Mouse (Mus musculus) layer of hippocampus, postnatal 36 days (tissue): ENCODE measurements at regions not wholly inside any gene's neighbourhood (a gene's known extent, or its start where the extent isn't known, plus 50 kb on each side); places are given as distances from the start of the nearest gene placed in this dataset.

Experiments
- DNase-seq, 2 experiments: peaks; one replicate each; pipeline ENCODE4 v3.0.0; 2022

DNA sequence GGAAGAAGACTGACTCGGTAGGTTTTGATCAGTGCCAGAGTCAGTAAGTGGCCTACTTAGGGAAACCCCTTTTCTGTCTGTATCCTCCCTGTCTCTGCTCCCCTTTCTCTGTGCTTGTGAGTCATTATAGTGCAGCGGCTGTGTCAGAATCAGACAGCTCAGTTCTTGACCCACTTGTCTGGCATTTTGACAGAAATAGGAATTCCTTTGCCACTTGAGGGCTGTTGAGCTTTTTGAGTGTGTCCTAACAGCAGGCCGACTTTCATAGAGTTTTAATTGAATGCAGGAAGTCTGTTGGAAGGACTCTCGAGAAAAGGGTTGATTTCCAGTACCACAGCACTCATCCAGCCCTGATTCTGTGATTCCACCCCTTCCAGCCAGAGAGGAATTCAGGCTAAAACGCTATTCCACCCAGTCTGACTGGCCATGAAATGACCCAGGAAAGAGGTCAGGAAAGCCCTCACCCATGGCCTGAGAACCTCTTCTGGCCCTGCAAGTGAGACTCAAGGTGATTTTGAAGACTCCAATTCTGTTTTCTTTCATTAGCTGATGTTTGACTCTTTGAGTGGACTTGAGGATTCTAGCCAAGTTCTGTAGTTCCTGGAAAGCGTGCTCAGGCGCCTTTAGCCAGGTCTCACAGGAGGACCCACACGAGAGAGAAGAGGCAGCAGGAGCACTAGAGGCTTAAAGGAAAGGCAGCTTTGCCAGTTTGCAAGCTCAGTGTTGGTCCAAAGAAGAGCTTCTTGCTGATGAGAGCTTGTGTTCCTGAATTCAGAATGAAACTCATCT lies 95.6 kb upstream of the Opcml start:
- DNase-seq: no peak

DNA sequence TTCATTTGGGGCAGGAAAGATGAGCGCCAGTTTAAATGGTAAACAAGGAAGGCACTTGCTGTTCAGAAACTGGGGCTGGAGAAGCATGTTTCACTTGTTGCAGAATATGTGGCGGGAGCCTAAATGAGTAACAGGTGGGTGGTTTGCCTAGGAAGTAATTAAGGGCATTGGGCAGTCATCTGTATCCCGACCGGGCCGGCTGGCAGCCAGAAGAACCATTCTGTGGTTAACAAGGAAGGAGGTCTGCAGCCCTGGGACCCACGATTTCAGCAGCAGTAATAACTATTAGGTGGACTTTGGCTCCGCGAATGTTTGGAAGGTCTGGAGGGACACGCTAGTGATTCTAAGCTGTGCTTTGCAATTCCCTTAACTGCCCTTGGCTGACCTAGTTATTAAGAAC lies 89.0 kb upstream of the Opcml start:
- DNase-seq: no peak

DNA sequence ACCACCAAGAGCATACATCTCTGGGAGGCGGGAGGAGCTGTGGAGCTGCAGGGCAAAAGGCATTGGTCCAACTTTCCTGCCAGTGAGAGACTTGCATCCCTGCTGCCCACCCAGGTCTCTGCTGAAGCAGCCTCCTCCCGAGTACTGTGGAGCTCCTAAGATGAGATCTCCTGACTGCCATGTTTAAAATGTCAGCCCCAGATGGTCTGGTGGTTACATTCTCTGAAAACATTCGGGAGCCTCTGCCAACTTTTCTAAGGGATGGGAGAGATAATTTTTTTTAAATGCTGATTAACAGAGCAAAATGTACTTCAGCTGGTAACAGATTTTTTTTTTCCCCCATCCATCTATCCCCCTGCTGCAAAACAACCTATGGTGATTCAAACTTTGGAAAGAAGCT lies 88.4 kb upstream of the Opcml start:
- DNase-seq: peak; percentile 22 to 41

DNA sequence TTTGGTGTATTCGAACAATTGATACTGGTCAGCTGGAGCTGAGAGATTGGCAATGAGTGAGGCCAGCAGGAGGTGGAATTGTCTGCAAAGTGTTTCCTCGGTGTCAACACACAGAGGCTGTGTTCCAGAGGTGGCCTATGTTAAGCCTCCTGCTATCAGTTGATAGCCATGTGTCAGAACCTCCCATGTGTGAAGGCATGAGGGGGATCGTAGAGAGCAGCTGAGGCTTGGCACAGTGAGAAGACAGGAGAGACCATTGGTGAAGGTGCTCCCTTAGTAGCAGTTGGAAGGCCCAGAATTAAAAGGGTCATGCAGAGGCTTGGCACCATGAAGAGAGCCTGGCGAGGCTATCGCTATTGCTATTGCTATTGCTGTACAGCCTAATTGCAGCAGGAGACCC lies 86.6 kb upstream of the Opcml start:
- no peak for DNase-seq

DNA sequence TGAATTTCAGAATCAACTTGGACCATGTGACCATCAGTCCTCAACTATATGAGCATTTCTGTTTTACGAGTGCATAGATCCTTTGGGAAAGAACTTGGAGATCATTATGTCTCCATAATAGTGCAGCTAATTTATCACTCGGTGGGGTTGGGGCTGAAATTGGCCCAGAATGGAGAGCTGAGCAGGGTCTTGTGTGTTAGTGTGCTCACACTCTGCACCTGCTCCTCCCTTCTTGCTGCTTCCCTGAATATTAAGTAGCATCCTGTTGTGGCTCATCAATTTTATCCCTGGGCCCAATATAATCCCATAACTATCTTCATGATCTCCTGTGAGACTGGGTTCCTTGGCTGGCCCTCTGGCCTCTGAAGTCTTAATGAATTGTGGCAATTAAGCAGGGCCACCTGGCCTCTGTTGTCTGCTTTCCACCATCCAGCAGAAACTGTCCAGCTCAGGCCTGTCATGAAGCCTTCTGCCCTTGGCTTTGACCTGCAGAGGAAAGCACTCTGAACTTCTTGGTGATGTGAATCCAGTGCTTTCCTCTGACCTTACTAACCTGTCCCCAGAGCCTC lies 66.7 kb upstream of the Opcml start:
- DNase-seq: no peak

DNA sequence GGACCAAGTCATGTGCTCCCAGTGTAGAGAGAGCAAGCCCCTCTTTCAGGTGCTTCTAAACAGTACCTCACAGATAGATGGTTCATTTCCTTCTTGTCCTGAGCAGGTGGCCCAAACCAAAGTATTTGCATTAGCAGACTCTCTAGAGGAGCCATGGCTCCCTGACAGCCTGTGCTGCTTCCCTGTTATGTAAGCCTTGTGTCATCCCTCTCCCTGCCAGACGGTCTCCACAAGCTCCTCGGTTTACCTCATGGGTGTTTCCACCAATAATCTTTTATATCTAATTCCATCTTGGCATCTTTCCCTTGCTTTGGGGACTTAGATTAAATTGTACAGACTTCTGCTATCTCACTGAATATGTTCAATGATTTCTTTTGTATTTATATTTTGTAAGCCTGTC lies 66.0 kb upstream of the Opcml start:
- DNase-seq: peak; percentile 53 to 65

DNA sequence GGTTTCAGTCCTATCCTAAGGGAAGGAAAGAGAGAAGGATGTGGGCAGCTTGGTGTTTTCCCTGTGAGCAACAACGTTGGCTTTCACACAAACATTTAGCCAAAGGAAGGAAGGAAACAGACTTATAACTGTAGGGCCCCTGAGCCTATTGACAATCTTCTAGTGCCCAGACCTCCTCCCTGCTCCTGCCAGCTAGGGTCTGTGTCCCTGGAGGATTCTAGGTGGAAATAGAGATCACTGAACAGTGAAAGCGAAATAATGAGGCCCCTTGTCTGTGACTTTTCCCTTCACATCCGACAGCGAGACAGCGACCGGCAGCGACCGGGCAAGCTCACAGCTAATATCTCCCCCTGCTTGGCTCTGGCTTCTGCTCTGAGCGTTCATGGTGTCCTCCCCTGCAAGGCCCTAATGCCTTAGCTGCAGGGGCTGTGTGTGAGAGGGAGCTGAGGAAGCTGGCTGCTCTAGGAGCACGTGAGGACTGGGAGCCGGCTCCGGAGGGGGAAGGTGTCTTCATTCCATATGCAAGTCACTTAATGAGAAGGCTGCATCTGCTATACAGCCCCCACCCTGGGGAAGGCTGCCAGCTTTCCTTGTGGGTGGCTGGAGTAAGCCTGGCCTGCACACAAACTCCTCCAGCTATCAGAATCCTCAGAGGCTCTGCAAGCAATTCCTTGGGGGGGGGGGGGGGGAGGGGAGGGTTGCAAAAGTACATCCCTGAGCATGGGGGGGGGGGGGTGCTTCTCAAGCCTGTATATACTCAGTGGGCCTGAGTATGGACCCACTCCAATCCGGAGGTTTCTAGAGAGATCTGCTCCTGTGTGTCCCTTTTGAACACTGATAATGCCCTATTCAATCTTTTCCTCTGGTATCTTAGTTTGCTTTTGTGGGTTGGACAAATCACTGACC lies 61.7 kb upstream of the Opcml start:
- DNase-seq: peak; percentile 79 to 82

DNA sequence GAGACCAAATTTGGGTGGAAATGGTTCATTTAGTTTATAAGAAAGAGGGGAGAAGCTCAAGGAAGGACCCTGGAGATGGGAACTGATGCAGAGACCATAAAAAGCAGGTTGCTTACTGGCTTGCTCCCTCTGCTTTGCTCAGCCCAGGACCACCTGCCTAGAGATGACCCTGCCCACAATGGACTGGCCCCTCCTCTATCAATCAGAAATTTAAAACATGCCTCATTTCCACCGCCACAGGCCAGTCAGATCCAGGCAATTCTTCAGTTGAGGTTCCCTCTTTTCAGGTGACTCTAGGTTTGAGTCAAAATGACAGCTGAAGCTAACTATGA lies 61.1 kb upstream of the Opcml start:
- DNase-seq: no peak

DNA sequence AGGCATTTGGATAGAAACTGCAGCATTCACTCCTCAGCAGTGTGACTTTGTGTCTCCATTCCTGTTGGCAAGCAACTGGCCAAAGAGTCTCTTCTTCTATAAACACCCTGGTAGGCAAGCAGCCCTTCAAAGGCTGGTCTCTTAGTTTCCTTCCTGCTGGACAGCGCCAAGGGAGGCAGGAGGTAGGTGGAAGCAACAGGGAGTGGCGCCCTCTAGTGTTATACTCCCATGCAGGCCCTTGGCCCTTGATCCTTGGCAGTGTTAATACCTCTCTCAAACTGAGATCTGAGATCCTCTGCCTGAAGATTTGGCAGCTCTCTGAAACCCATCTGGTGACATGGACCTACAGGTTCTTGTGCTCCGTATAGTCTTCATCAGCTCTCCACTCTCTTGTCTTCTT lies 51.3 kb upstream of the Opcml start:
- DNase-seq: peak; percentile 16 to 20
